Mouse (Mus musculus): ENCODE measurements around the gene Slain1.
"Not testable (repeated sequence)": the region's sequence is repeated elsewhere in the genome, so short reads cannot be mapped to it uniquely, and the experiment has no call there.

Gene Slain1

DNA sequence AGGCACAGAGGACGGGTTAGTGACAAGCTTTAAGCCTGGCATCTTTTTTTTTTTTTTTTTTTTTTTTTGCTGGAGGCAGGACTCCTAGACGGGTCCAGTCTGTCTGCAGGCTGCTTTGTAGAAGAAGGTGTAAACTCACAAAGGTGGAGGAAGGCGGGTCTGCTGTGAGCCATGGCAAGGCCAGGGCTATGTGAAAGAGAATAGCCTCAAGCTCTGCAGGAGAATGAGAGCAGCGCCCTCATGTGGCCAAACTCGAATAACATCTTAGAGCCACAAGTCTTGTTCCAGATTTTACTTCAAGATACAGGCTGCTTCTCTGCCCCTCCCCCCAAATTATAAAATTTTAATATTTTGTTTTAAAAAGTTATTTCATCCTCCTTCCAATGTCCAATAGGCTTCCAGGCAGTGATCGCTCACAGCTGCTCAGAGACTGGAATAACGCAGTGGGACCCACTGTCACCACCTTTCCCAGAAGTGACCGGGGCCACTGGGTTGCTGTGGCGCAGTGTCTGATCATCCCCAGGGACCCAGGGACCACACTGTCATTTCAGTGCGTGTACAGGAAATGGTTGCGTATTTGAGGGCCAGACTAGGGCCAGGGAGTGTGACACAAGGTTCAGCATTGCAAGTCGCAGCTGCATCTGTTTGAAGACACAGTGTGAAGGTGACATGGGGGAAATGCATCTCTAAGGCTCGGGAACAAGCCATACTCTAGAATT lies 70.8 kb downstream of the Slain1 start:
- DNase-seq (ENCODE audit: low spot score), result peak; percentile 27

DNA sequence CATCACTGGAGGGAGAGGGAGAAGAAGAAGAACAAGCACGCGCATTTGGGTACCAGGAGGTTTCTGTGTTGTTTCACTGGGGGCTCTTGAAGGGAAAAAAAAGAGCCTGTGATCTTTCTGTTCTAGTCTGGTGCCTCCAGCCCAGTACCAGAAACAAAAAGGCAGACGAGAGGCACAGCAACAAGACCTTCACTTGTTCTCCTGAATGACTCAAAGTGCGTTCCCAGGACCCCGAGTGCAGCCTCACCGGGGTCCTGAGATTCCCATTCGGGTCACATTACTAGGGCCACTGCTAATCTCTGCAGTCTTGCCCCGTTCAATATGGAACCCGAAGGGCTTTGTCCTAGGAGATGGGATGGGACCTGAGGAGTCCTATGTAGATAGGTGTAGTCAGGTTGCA lies 73.3 kb downstream of the Slain1 start:
- DNase-seq (ENCODE audit: low spot score), result no peak

DNA sequence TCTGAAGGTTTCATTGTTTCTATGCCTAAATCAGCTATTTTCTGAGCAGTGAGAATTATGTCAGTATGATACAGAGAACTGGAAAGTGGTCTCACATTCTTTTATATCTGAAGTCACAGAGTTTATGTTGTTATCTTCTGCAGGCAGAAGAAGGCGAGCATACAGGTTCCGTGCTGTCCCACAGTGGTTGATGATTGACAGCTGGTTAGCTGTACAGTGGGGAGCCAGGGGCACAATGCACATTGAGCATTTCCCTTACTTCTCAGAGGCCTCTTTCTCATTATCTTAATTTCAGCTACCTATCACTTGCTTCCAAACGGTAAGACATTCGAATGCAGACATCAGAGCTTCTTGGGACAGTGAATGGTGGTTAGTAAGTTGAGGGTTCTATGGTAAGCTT lies 73.8 kb downstream of the Slain1 start:
- DNase-seq (ENCODE audit: low spot score), result no peak

DNA sequence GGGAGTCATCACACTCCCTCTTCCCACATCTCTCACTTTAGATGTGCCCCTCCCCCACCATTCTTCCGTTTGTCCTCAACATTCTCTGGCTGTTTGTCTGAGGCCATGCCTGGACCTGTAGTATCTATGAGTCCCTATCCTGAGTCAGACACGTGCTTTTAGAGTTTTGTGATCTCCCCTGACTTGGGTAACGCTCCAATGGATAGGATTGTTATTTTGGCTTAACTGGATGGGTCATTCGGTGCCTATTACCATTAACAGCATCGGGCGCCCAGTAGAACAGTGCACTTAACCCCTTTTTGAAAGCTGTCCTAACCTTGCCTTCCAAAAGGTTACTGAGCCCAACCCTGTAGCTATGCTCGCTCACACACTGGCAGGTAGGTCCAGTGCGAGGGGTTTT lies 78.5 kb downstream of the Slain1 start:
- no peak for DNase-seq (ENCODE audit: low spot score)

DNA sequence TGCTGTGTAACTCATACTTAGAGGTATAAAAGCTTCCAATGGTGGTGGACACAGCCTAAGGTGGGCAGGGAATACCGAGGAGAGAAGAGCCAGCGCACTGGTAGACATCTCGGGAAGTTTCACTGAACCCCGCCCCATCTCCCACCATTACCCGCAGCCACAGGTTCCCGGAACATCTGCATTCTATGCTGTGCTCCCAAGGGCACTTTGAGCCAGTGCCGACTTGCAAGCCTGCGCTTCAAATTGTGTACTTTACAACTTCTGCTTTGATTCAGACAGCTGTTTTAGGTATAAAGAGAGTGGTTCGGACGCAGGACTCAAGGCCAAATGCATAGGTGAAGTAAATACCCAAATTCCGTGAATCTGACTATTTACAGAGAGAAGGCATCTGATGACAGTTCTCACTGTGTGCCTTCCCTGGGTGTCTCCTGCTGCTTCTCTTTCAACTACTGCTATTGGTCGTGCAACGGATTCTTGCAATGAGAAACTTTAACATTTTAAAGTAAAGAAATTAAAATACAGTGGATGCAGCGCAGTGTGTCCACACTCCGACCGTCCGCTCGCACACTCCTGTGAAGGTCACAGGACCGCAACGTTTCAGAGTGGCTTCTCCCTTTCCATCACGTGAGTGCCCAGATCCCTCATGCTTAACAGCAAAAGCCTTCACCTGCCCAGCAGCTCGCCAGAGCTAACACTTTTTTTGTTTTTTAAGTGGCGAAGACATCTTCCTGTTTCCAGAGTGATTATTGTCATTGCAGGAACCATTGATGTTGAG lies 79.1 kb downstream of the Slain1 start:
- no peak for DNase-seq (ENCODE audit: low spot score)

DNA sequence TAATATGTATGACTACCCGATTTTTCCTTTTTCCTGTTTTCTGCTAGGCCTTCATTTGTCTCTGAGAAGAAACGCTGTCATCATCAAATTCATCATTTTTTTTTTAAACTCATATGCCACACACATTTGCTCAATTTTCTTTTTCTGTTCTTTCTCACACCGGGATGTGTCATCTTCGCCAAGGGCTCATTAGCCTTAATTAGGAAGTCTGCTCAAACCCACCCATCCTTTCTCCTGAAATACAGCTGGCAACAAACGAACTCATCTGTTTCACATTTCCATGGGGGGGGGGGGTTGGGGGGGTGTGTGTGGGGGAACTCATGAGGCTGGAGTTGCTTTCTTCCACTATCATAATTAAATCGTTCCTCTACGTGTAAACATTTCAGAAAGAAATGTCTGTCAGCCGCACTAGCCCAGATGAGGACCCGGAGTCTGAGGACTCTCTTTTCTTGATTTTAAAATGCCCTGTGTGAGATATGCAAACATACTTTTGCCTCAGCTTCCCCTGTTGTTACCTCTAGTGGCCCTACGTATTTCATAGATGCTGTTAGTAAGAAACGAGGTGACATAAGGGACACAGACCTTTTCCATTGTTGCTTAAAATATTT lies 79.8 kb downstream of the Slain1 start:
- DNase-seq (ENCODE audit: low spot score), result no peak

DNA sequence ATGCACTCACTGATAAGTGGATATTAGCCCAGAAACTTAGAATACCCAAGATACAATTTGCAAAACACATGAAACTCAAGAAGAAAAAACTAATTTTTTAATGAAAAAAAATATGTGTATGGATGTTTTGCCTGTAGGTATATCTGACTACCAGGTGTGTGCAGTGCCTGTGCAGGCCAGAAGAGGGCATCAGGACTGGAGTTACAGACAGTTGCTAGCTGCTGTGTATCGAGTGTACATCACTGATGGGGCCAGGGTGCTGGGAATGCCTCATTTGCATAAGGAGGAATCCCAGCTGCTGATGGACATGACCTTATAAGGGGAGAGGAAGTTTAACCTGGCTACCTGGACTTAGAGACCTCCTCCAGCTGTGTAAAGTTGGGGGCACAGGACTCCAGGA lies 82.6 kb downstream of the Slain1 start:
- no peak for DNase-seq (ENCODE audit: low spot score)

DNA sequence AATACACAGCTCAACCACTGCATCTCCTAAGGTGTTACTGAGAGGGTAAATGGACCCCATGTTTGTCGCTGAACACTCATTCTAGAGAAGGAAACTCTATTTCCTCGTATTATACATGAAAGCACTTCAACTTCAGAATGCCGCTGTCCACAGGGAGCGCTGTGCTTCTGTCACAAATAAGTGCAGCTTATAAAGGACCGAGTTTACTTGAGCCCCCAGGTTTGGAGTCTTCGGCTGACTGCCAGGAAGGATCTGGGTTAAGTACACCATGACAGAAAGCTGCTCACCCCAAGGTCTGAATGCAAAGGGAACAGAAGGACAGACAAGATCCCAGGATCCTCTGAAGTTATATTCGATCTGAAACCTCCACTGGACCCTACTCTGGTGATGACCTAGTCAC lies 91.2 kb downstream of the Slain1 start:
- no peak for DNase-seq (ENCODE audit: low spot score)

DNA sequence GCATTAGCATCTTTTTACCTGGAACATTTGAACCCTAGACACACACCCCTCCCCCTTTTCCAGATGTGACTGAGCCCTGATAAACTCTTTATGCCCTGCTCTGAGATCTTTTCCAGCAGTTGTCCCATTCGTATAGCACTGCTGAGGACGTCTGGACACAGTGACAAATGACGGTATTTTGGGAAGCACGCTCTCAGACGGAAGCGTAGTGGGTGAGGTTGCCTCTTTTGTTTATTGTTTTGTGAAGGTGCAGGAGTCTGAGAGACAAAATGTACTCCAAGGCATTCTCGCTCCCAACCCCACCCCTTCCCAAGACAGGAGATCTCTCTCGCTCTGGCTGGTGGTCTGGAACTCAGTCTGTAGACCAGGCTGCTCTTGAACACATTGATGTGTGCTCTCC lies 92.1 kb downstream of the Slain1 start:
- no peak for DNase-seq (ENCODE audit: low spot score)

DNA sequence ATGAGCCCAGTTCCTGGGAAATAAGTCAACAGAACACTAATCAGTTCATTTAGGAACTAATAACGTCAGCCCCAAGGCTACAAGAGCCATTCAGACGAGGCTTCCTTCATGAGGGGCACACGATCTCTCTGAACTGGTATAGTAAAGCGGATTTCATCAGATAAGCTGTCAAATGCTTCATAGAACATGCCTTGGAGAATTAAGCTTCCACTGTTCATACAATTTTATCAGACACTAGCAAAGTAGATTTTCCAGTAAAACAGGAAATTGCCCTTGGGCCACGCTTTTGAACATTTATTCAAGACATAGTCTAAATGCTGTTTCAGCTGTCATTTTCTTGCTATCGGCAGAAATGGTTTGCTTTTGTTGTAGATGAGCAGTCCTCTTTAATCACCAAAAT lies 97.3 kb downstream of the Slain1 start:
- no peak for DNase-seq (ENCODE audit: low spot score)

DNA sequence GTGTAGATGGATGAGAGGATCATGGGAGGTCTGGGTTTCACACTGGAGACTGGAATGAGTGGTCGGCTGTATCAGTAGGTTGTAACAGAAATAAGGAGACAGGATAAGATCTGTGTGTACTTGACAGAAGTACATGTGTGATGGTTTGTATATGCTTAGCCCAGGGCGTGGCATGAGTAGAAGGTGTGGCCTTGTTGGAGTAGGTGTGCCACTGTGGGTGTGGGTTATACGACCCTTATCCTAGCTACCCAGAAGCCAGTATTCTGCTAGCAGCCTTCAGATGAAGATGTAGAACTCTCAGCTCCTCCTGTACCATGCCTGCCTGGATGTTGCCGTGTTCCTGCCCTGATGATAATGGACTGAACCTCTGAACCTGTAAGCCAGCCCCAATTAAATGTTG lies 100.6 kb downstream of the Slain1 start:
- DNase-seq (ENCODE audit: low spot score), result not testable (repeated sequence)

DNA sequence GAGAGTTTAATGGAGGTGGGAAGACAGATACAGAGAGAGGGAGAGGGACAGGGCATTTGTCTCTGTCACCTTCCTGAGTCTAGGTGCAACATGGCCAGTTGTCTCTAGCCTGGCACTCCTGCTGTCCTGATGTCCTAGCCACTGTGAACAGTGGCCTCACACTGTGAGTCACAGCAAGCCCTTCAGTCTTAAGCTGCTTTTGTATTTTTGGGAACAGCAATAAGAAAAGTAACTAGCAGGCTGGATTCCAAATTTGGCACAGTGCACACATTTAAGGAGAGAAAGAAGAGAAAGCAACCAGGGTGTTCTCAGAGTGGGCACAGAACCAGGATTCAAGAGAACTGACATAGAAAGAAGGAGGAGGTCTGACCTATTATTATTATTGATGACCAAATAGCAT lies 101.4 kb downstream of the Slain1 start:
- DNase-seq (ENCODE audit: low spot score), result no peak

DNA sequence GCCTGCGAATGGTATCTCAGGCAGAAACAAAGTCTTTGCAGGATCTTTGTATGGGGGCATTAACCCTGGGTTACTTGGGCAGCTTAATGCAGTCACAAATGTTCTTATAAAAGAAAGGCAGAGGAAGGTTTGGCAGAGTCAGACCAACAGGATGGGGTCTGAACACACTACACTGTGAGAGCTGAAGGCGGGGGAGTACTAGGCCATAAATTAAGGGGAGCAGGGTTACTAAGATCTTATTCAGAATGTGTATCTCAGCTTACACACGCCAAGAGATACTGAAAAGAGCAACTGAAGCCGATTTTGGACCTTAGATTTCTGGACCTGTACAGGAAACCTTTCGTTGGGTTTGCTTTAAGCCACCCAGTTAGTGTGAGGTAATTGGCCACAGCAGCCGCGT lies 102.7 kb downstream of the Slain1 start:
- DNase-seq (ENCODE audit: low spot score), result no peak

DNA sequence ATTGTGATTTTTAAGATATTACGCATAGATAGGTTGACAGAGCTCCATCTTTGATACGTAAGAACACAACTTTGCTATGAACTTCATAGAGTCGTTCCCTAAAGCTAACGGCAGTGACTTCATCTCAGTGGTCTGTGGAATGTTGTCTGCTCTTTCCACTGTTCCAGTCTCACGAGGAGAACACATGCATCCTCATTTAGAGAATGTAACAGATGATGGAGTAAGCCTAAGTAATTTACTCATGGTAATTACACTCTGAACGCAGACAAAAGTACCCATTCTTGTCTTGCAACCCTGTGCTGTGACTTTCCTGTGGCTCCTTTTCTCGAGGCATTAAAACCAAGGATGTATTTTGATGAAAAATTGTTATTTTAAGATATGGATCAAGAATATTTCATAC lies 104.0 kb downstream of the Slain1 start:
- DNase-seq (ENCODE audit: low spot score), result no peak

DNA sequence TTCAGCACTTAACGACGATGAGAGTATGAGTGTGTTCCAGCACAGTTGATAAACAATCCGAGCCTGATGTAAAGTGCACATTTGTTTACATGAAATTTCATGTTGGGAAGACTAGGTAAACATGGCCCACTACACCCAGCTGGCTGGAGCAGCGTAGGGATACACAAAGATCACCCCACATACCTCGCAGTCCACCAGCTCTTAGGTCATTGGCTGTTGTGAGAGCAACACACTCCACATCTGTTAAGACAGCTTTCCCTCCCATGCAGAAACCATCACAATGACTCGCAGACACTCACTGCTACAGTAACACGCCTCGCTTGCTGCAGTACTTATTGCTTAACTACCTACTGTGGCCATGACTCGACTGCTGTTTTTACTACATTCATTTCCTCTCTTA lies 104.4 kb downstream of the Slain1 start:
- DNase-seq (ENCODE audit: low spot score), result no peak
